Mouse (Mus musculus) C2C12 (cell line): ENCODE results near the gene Eps8.

Experiments used
- CTCF ChIP-seq: IDR thresholded peaks from one replicate; pipeline ENCODE4 v1.5.1; 2011; ENCODE audit not compliant: control insufficient read depth, insufficient read depth, insufficient read length
- FOSL1 ChIP-seq: IDR thresholded peaks from one replicate; pipeline ENCODE4 v1.8.0; 2011; ENCODE audit warnings: mild to moderate bottlenecking, low read length; ENCODE audit not compliant: poor library complexity, insufficient read depth, severe bottlenecking
- MAX ChIP-seq: IDR thresholded peaks from one replicate; pipeline ENCODE4 v1.6.1; 2011; ENCODE audit warnings: mild to moderate bottlenecking, control low read depth
- USF1 ChIP-seq: IDR thresholded peaks from one replicate; pipeline ENCODE4 v1.6.1; 2011; ENCODE audit warnings: low read depth, mild to moderate bottlenecking, control low read depth, moderate library complexity

- TF ChIP-seq CTCF (no peak), MAX (no peak), USF1 (no peak), FOSL1 (no peak)
Observed at GRCm38 (mm10) chr6:137670820-137671219, 16.1 kb upstream of the Eps8 start.
